Mouse (Mus musculus) retina, embryonic 14.5 days (tissue): ENCODE results near the gene Ccdc86.

ENCODE experiments used
- DNase-seq: peaks from one replicate; pipeline ENCODE4 v3.0.0-alpha.2; 2015; ENCODE audit warnings: low spot score

Ccdc86 gene

GRCm38 (mm10) chr19:10905728-10906000 is 43.4 kb downstream of the Ccdc86 start:
- DNase-seq: peak; percentile 39

GRCm38 (mm10) chr19:10904927-10905727 is 43.9 kb downstream of the Ccdc86 start:
- peak; percentile 58 for DNase-seq

GRCm38 (mm10) chr19:10904512-10904911 is 44.6 kb downstream of the Ccdc86 start:
- no peak for DNase-seq

- DNase-seq: no peak
Observed at GRCm38 (mm10) chr19:10901046-10901445, 48.0 kb downstream of the Ccdc86 start.

GRCm38 (mm10) chr19:10900315-10900714 is 48.8 kb downstream of the Ccdc86 start:
- no peak for DNase-seq

- no peak for DNase-seq
Observed at GRCm38 (mm10) chr19:10897491-10897890, 51.6 kb downstream of the Ccdc86 start.

GRCm38 (mm10) chr19:10896849-10897248 is 52.2 kb downstream of the Ccdc86 start:
- DNase-seq: no peak

GRCm38 (mm10) chr19:10895708-10896107 is 53.4 kb downstream of the Ccdc86 start:
- DNase-seq: no peak

- DNase-seq: peak; percentile 99
Observed at GRCm38 (mm10) chr19:10895016-10895528, 54.0 kb downstream of the Ccdc86 start, which contains the start of gene Prpf19. TSS of gene Prpf19 (plus strand) at chr19:10895231.

- no peak for DNase-seq
Observed at GRCm38 (mm10) chr19:10892201-10892600, 56.9 kb downstream of the Ccdc86 start.
